In the genomic region with DNA sequence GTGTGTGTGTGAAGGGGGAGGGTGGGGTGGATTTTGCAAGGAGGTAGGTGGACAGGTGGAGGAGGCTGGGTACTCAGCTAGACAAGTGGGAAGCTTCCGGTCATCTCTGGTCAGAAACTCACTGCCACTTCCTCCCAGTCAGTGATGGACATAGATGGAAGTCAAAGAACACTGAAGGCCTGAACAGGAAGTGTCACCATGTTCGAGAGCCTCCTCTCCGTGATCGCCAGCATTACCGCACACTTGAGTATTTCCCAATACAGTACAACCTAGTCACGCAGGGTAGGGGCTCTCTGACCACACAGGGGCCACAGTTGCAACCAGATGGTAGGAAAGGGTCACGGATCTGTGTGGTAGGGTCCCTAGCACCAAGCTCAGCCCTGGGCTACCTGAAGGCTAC, we compare ENCODE assay signal across 13 mouse cellular contexts.
DNase-seq lines count a peak whose midpoint lies in the region; ATAC-seq and TF ChIP-seq lines count a peak whose summit lies in the region.
"Had no signal": no experiment of that assay in that cellular context is flagged by ENCODE, and none has a peak within 500 bp of the region (broad histone marks: within the 10 kb centered on the region; RNA-seq: fewer than 3 reads in every experiment).

No protein-coding gene starts in this region.

- TF ChIP-seq EP300 in heart, adult 2 months (IDR thresholded peaks at IDR 0.05; ENCODE audit: insufficient read depth, low read depth, low read length) = no peak

- no peak for ATAC-seq in kidney, embryonic 15.5 days (replicated peaks; ENCODE audit: low FRiP score)
- ATAC-seq: forebrain, embryonic 15.5 days had no signal

- H3K9ac ChIP-seq in heart, adult 2 months (ENCODE audit: low read depth, low read length) = no peak overlapping the region
- H3K9ac ChIP-seq in kidney, embryonic 15.5 days = no peak overlapping the region
- H3K9ac ChIP-seq: forebrain, embryonic 15.5 days; liver, embryonic 14.5 days; neural tube, embryonic 13.5 days had no signal

- TF ChIP-seq POLR2A in heart, adult 2 months (IDR thresholded peaks at IDR 0.05; ENCODE audit: insufficient read depth, low read depth, low read length) = no peak
- no peak for TF ChIP-seq POLR2A in kidney, adult 2 months (IDR thresholded peaks at IDR 0.05; ENCODE audit: low read depth, low read length)
- no peak for TF ChIP-seq POLR2A in testis, adult 2 months (IDR thresholded peaks at IDR 0.05; ENCODE audit: control insufficient read depth, low read depth, low read length)

- no peak for DNase-seq in heart, adult 2 months
- DNase-seq in heart, adult 8-10 months (ENCODE audit: low spot score) = no peak
- no peak for DNase-seq in kidney, adult 2 months
- no peak for DNase-seq in testis, postnatal 14 days (ENCODE audit: low spot score)
- no peak for DNase-seq in left cerebral cortex, adult 8-10 months (ENCODE audit: low spot score in 2 of 2)
- DNase-seq in urinary bladder, adult 18-20 months (ENCODE audit: low spot score in 2 of 2) = no peak
- DNase-seq: right cerebral cortex, postnatal 25 days had no signal

- WGBS in heart, adult 2 months = 62% methylated on average over 7 of the region's 7 CpGs
- 85% methylated on average over 7 of the region's 7 CpGs for WGBS in kidney, embryonic 15.5 days
- 84% methylated on average over 7 of the region's 7 CpGs for WGBS in kidney, adult 2 months

- H3K4me2 ChIP-seq in kidney, embryonic 15.5 days = no peak overlapping the region
- H3K4me2 ChIP-seq: forebrain, embryonic 15.5 days; neural tube, embryonic 13.5 days had no signal

- H3K9me3 ChIP-seq in kidney, embryonic 15.5 days (replicated peaks) = no peaks in the 10 kb centered on the region
- H3K9me3 ChIP-seq: forebrain, embryonic 15.5 days; neural tube, embryonic 13.5 days had no signal

- H3K4me1 ChIP-seq in heart, adult 2 months (ENCODE audit: control insufficient read depth, insufficient read depth, low read length) = peaks cover 11% of the 10 kb centered on the region
- H3K4me1 ChIP-seq in kidney, embryonic 15.5 days = peaks cover 26% of the 10 kb centered on the region
- H3K4me1 ChIP-seq in kidney, adult 2 months (ENCODE audit: control insufficient read depth, insufficient read depth, low read length) = no peaks in the 10 kb centered on the region
- peaks cover 13% of the 10 kb centered on the region for H3K4me1 ChIP-seq in testis, adult 2 months (ENCODE audit: control insufficient read depth, insufficient read depth, low read length)

- no peak overlapping the region for H3K4me3 ChIP-seq in heart, adult 2 months
- H3K4me3 ChIP-seq in kidney, embryonic 15.5 days (replicated peaks) = no peak overlapping the region
- H3K4me3 ChIP-seq in kidney, adult 2 months (ENCODE audit: insufficient read depth, low read depth, low read length) = no peak overlapping the region
- no peak overlapping the region for H3K4me3 ChIP-seq in testis, adult 2 months (ENCODE audit: control insufficient read depth, low read depth, low read length)
- H3K4me3 ChIP-seq: forebrain, embryonic 15.5 days; neural tube, embryonic 13.5 days had no signal

- no peak for TF ChIP-seq CTCF in heart, adult 2 months (IDR thresholded peaks at IDR 0.05)
- TF ChIP-seq CTCF in kidney, adult 2 months (conservative IDR thresholded peaks at IDR 0.05; ENCODE audit: insufficient read depth, insufficient read length, low read depth, low read length) = no peak
- TF ChIP-seq CTCF in testis, adult 2 months (IDR thresholded peaks at IDR 0.05; ENCODE audit: control insufficient read depth, insufficient read depth, insufficient replicate concordance, low read depth, low read length) = no peak

- no peaks in the 10 kb centered on the region for H3K27me3 ChIP-seq in heart, adult 2 months (ENCODE audit: control insufficient read depth, insufficient read depth, low read length)
- H3K27me3 ChIP-seq in kidney, embryonic 15.5 days = 0 out of 2 replicates have a peak, but pooled peaks cover 3% of the 10 kb centered on the region
- no peaks in the 10 kb centered on the region for H3K27me3 ChIP-seq in kidney, adult 2 months (replicated peaks; ENCODE audit: control insufficient read depth, insufficient read depth, low read length)
- no peaks in the 10 kb centered on the region for H3K27me3 ChIP-seq in testis, adult 2 months (ENCODE audit: control insufficient read depth, insufficient read depth, low read length)
- H3K27me3 ChIP-seq: Patski had no signal

- 0 out of 2 replicates have a peak overlapping the region, but pooled peaks have one; percentile 5 for H3K27ac ChIP-seq in heart, adult 2 months
- peak overlapping the region; percentile 90 for H3K27ac ChIP-seq in kidney, embryonic 15.5 days
- H3K27ac ChIP-seq in kidney, adult 2 months (ENCODE audit: insufficient read depth, low read depth, low read length) = no peak overlapping the region
- peak overlapping the region; percentile 85 for H3K27ac ChIP-seq in testis, adult 2 months (ENCODE audit: control insufficient read depth, insufficient read depth, low read depth, low read length)
- H3K27ac ChIP-seq: forebrain, embryonic 15.5 days; liver, embryonic 14.5 days; neural tube, embryonic 13.5 days had no signal

- no peaks in the 10 kb centered on the region for H3K79me2 ChIP-seq in heart, adult 2 months (replicated peaks; ENCODE audit: control insufficient read depth, insufficient read depth, low read length)

- intact Hi-C loops in heart, adult 2 months (cut with DNase I) = loop anchor here (2.0 kb wide), 1 partner anchor 67 kb away; no protein-coding TSS in a partner anchor

- H3K36me3 ChIP-seq in heart, adult 2 months (ENCODE audit: control insufficient read depth, insufficient read depth, low read length) = no peaks in the 10 kb centered on the region
- H3K36me3 ChIP-seq in kidney, embryonic 15.5 days = no peaks in the 10 kb centered on the region
- H3K36me3 ChIP-seq in kidney, adult 2 months (ENCODE audit: control insufficient read depth, insufficient read depth, low read length) = no peaks in the 10 kb centered on the region
- no peaks in the 10 kb centered on the region for H3K36me3 ChIP-seq in testis, adult 2 months (ENCODE audit: control insufficient read depth, insufficient read depth, low read length)
- H3K36me3 ChIP-seq: forebrain, embryonic 15.5 days; neural tube, embryonic 13.5 days had no signal
